Mouse (Mus musculus) testis, adult 10 weeks (tissue): ENCODE data around the gene Oas1d. TPM values are rescaled to one million over a fixed set of nuclear protein-coding genes. Genes with fewer than 3 reads are reported as not detected.

Experiments
- polyA plus RNA-seq: library from polyadenylated mRNA; stranded (reverse); fragments of 350-450 nt; fragmentation: Illumina TruSeq; extraction: RNeasy Lipid Tissue Mini Kit (QIAGEN cat#74804); gene quantifications from one replicate; pipeline ENCODE4 v1.2.3, GENCODE M21; 2014; ENCODE audit warnings: low read depth, low replicate concordance

Oas1d gene
- polyA plus RNA-seq, result not detected

DNA sequence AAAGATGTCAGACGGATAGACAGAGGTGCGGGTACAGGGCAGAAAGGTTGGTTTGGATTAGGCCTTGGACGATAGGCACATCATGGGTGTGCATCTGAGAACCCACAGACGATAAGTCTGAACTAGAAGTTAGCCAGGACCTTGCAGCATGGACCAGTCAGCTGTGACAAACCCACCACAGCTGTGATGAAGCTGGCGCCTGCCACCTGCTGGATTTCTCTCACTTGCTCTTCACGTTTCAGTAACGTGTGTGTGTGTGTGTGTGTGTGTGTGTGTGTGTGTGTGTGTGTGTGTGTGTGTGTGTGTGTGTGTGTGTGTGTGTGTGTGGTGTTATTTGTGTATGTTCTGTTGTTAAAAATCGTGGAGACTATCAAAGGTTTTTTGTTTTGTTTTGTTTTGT is at the start of gene Oas1d:
TSS of gene Oas1d (plus strand) at position 333 of the 400 bp plus-strand sequence.

DNA sequence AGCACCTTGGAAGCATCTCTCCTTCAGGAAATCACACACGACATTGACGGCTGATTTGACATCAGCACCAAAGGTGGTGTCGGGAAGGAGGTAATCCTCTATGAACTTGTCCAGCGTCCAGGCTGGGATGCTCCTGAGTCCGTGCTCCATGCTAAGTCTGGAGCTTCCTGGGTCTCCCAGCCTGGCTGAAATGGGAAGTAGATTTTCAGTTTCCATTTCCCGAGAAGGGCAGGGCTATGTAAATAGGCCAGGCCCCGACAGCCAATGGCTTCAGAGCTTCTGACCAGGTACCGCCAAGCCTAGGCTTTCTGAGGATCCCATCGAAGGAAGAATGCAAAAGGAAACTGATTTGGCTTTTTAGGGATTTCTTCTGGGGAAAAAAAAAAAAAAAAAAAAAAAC is 26.9 kb upstream of the Oas1d start, which contains the start of gene Oas1g:
TSS of gene Oas1g (minus strand) at position 201 of the 400 bp plus-strand sequence.

DNA sequence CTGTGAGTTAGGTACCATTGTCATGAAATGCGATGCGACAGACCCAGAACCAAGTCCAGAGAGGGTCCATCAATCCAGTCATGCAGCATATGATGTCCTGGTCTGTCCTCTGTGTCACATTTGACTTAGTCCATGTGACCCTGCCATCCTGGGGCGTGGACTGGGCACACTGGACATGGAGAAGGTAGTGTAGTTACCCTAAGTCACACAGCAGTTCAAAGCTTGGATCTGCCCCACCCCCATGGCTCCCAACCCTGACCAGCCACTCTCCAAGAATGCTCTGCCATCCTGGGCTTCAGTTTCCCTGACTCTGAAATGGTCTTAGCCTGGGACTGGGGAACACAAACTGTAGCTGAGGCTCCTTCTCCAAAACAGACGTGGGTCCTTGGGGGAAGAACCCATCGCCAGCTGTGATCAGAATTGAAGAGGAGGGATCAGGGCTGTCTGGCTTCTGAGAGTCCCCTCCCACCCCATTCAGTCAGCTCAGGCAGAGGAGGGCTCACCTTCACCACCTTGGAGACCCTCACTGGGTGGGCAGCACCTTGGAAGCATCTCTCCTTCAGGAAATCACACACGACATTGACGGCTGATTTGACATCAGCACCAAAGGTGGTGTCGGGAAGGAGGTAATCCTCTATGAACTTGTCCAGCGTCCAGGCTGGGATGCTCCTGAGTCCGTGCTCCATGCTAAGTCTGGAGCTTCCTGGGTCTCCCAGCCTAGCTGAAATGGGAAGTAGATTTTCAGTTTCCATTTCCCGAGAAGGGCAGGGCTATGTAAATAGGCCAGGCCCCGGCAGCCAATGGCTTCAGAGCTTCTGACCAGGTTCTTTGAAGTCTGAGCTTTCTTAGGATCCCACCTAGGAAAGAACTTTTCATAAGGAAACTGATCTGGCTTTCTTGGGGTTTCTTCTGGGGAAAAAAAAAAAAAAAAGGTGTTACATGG is 7.3 kb upstream of the Oas1d start, which contains the start of gene Oas1a:
TSS of gene Oas1a (minus strand) at position 731 of the 943 bp plus-strand sequence.

Other genes starting within 250 kb of the Oas1d start
- 1.8 TPM for gene Dtx1, start 202.6 kb upstream of the Oas1d start, polyA plus RNA-seq
- gene Oas2, start 164.7 kb upstream of the Oas1d start, polyA plus RNA-seq, result 0.43 TPM
- not detected for gene Oas3, start 136.9 kb upstream of the Oas1d start, polyA plus RNA-seq
- not detected for gene Oas1e, start 119.0 kb upstream of the Oas1d start, polyA plus RNA-seq
- 0.08 TPM for gene Oas1c, start 102.0 kb upstream of the Oas1d start, polyA plus RNA-seq
- not detected for gene Oas1f, start 67.2 kb upstream of the Oas1d start, polyA plus RNA-seq
- gene Oas1h, start 53.1 kb upstream of the Oas1d start, polyA plus RNA-seq, result not detected
- gene Oas1g, start 26.9 kb upstream of the Oas1d start, polyA plus RNA-seq, result not detected
- gene Oas1a, start 7.0 kb upstream of the Oas1d start, polyA plus RNA-seq, result 0.11 TPM
- 0.42 TPM for gene Rph3a, start 95.6 kb downstream of the Oas1d start, polyA plus RNA-seq